Mouse (Mus musculus): Measurements from ENCODE around the gene Itsn2. TPM values are rescaled to one million over a fixed set of nuclear protein-coding genes. Genes with fewer than 3 reads are reported as not detected.
A peak's percentile ranks its signal among the peaks of the same experiment; 100 is the strongest.
"Not testable (repeated sequence)": the region's sequence is repeated elsewhere in the genome, so short reads cannot be mapped to it uniquely, and the experiment has no call there.

Itsn2 gene
- 33.3 and 37.2 TPM in 2 replicates for polyA plus RNA-seq (2015; fragmentation: Nextera tagmentation; extraction: Ambion mirVana)

- Histone ChIP-seq H3K27ac (ENCODE audit: low read length) (peak within 1 kb of the TSS; percentile 79), H3K9ac (replicated peaks; ENCODE audit: low read length) (peak within 1 kb of the TSS; percentile 94)
- ATAC-seq (ENCODE audit: low FRiP score, low TSS enrichment): peak; percentile 88
Observed at GRCm38 (mm10) chr12:4592541-4593165, at the start of gene Itsn2, which contains the start of gene Gm3625. Gene Itsn2, plus strand, starts transcription at chr12:4592638. Gene Gm3625, minus strand, starts transcription at chr12:4592927.

GRCm38 (mm10) chr12:4544400-4544919 is 48.0 kb upstream of the Itsn2 start:
- ATAC-seq (ENCODE audit: low FRiP score, low TSS enrichment): no peak
- 88% methylated on average over 5 of the region's 5 CpGs for WGBS
- Histone ChIP-seq H3K36me3 (ENCODE audit: insufficient read depth, low read length) (no peaks in the 10 kb centered on the region), H3K27me3 (ENCODE audit: insufficient read depth, low read length) (no peaks in the 10 kb centered on the region), H3K4me2 (replicated peaks; ENCODE audit: low read depth, low read length) (no peak overlapping the region), H3K27ac (ENCODE audit: low read length) (no peak overlapping the region), H3K9me3 (ENCODE audit: low read length) (no peaks in the 10 kb centered on the region), H3K9ac (replicated peaks; ENCODE audit: low read length) (no peak overlapping the region), H3K4me3 (ENCODE audit: low read length) (no peak overlapping the region), H3K4me1 (ENCODE audit: insufficient read depth, low read length) (no peaks in the 10 kb centered on the region)

More at GRCm38 (mm10) chr12:4592541-4593165, at the start of gene Itsn2, which contains the start of gene Gm3625:
- Histone ChIP-seq H3K36me3 (ENCODE audit: insufficient read depth, low read length) (no peaks in the 10 kb centered on the region), H3K9me3 (ENCODE audit: low read length) (no peaks in the 10 kb centered on the region), H3K4me3 (ENCODE audit: low read length) (peak within 1 kb of the TSS; percentile 87), H3K4me1 (ENCODE audit: insufficient read depth, low read length) (peaks cover 13% of the 10 kb centered on the region), H3K4me2 (replicated peaks; ENCODE audit: low read depth, low read length) (peak within 1 kb of the TSS; percentile 82), H3K27me3 (ENCODE audit: insufficient read depth, low read length) (no peaks in the 10 kb centered on the region)
- WGBS: 0% methylated on average over 48 of the region's 49 CpGs

- H3K4me2 ChIP-seq (replicated peaks; ENCODE audit: low read depth, low read length): no peak overlapping the region
- H3K9ac ChIP-seq (replicated peaks; ENCODE audit: low read length): no peak overlapping the region
- no peak overlapping the region for H3K4me3 ChIP-seq (ENCODE audit: low read length)
- H3K4me1 ChIP-seq (ENCODE audit: insufficient read depth, low read length): no peaks in the 10 kb centered on the region
- no peak for ATAC-seq (ENCODE audit: low FRiP score, low TSS enrichment)
- no peak overlapping the region for H3K27ac ChIP-seq (ENCODE audit: low read length)
- H3K27me3 ChIP-seq (ENCODE audit: insufficient read depth, low read length): no peaks in the 10 kb centered on the region
- H3K9me3 ChIP-seq (ENCODE audit: low read length): no peaks in the 10 kb centered on the region
- no peaks in the 10 kb centered on the region for H3K36me3 ChIP-seq (ENCODE audit: insufficient read depth, low read length)
Observed at GRCm38 (mm10) chr12:4545425-4545824, 47.0 kb upstream of the Itsn2 start.

GRCm38 (mm10) chr12:4546491-4546890 is 45.9 kb upstream of the Itsn2 start:
- no peak overlapping the region for H3K4me3 ChIP-seq (ENCODE audit: low read length)
- H3K4me2 ChIP-seq (replicated peaks; ENCODE audit: low read depth, low read length): no peak overlapping the region
- ATAC-seq (ENCODE audit: low FRiP score, low TSS enrichment): no peak
- H3K36me3 ChIP-seq (ENCODE audit: insufficient read depth, low read length): no peaks in the 10 kb centered on the region
- H3K9me3 ChIP-seq (ENCODE audit: low read length): no peaks in the 10 kb centered on the region
- no peaks in the 10 kb centered on the region for H3K27me3 ChIP-seq (ENCODE audit: insufficient read depth, low read length)
- no peak overlapping the region for H3K9ac ChIP-seq (replicated peaks; ENCODE audit: low read length)
- no peak overlapping the region for H3K27ac ChIP-seq (ENCODE audit: low read length)
- WGBS: 42% methylated on average over 5 of the region's 5 CpGs
- H3K4me1 ChIP-seq (ENCODE audit: insufficient read depth, low read length): no peaks in the 10 kb centered on the region

GRCm38 (mm10) chr12:4547557-4547956 is 44.9 kb upstream of the Itsn2 start:
- no peaks in the 10 kb centered on the region for H3K27me3 ChIP-seq (ENCODE audit: insufficient read depth, low read length)
- WGBS: 62% methylated on average over 14 of the region's 14 CpGs
- no peak for ATAC-seq (ENCODE audit: low FRiP score, low TSS enrichment)
- no peak overlapping the region for H3K4me3 ChIP-seq (ENCODE audit: low read length)
- H3K36me3 ChIP-seq (ENCODE audit: insufficient read depth, low read length): no peaks in the 10 kb centered on the region
- H3K4me2 ChIP-seq (replicated peaks; ENCODE audit: low read depth, low read length): no peak overlapping the region
- no peak overlapping the region for H3K27ac ChIP-seq (ENCODE audit: low read length)
- no peaks in the 10 kb centered on the region for H3K4me1 ChIP-seq (ENCODE audit: insufficient read depth, low read length)
- H3K9ac ChIP-seq (replicated peaks; ENCODE audit: low read length): no peak overlapping the region
- no peaks in the 10 kb centered on the region for H3K9me3 ChIP-seq (ENCODE audit: low read length)

- H3K4me2 ChIP-seq (replicated peaks; ENCODE audit: low read depth, low read length): peak overlapping the region; percentile 56
- no peaks in the 10 kb centered on the region for H3K4me1 ChIP-seq (ENCODE audit: insufficient read depth, low read length)
- ATAC-seq (ENCODE audit: low FRiP score, low TSS enrichment): peak; percentile 75; the same call in 1 of the 2 replicates
- no peaks in the 10 kb centered on the region for H3K36me3 ChIP-seq (ENCODE audit: insufficient read depth, low read length)
- WGBS: 20% methylated on average over 18 of the region's 18 CpGs
- no peak overlapping the region for H3K27ac ChIP-seq (ENCODE audit: low read length)
- no peaks in the 10 kb centered on the region for H3K27me3 ChIP-seq (ENCODE audit: insufficient read depth, low read length)
- no peaks in the 10 kb centered on the region for H3K9me3 ChIP-seq (ENCODE audit: low read length)
- peak overlapping the region; percentile 47; the same call in 1 of the 2 replicates for H3K9ac ChIP-seq (replicated peaks; ENCODE audit: low read length)
- peak overlapping the region; percentile 36 for H3K4me3 ChIP-seq (ENCODE audit: low read length)
Observed at GRCm38 (mm10) chr12:4548053-4549013, 44.1 kb upstream of the Itsn2 start.

- H3K27me3 ChIP-seq (ENCODE audit: insufficient read depth, low read length); H3K4me3 ChIP-seq (ENCODE audit: low read length); H3K4me2 ChIP-seq (replicated peaks; ENCODE audit: low read depth, low read length); ATAC-seq (ENCODE audit: low FRiP score, low TSS enrichment); H3K9me3 ChIP-seq (ENCODE audit: low read length); H3K4me1 ChIP-seq (ENCODE audit: insufficient read depth, low read length); H3K27ac ChIP-seq (ENCODE audit: low read length); H3K36me3 ChIP-seq (ENCODE audit: insufficient read depth, low read length); H3K9ac ChIP-seq (replicated peaks; ENCODE audit: low read length): not testable (repeated sequence)
- 73% methylated on average over 3 of the region's 3 CpGs for WGBS
Observed at GRCm38 (mm10) chr12:4553704-4554103, 38.7 kb upstream of the Itsn2 start.

- no peak overlapping the region for H3K4me2 ChIP-seq (replicated peaks; ENCODE audit: low read depth, low read length)
- no peaks in the 10 kb centered on the region for H3K27me3 ChIP-seq (ENCODE audit: insufficient read depth, low read length)
- no peaks in the 10 kb centered on the region for H3K9me3 ChIP-seq (ENCODE audit: low read length)
- H3K4me3 ChIP-seq (ENCODE audit: low read length): no peak overlapping the region
- H3K9ac ChIP-seq (replicated peaks; ENCODE audit: low read length): no peak overlapping the region
- ATAC-seq (ENCODE audit: low FRiP score, low TSS enrichment): no peak
- WGBS: 73% methylated on average over 5 of the region's 6 CpGs
- no peak overlapping the region for H3K27ac ChIP-seq (ENCODE audit: low read length)
- no peaks in the 10 kb centered on the region for H3K36me3 ChIP-seq (ENCODE audit: insufficient read depth, low read length)
- H3K4me1 ChIP-seq (ENCODE audit: insufficient read depth, low read length): peaks cover 4% of the 10 kb centered on the region; the same call in 1 of the 2 replicates
Observed at GRCm38 (mm10) chr12:4555451-4555850, 37.0 kb upstream of the Itsn2 start.

GRCm38 (mm10) chr12:4556891-4557290 is 35.5 kb upstream of the Itsn2 start:
- no peak for ATAC-seq (ENCODE audit: low FRiP score, low TSS enrichment)
- WGBS: 88% methylated on average over 9 of the region's 9 CpGs

More at GRCm38 (mm10) chr12:4556891-4557290, 35.5 kb upstream of the Itsn2 start:
- H3K9ac ChIP-seq (replicated peaks; ENCODE audit: low read length): no peak overlapping the region
- no peak overlapping the region for H3K4me2 ChIP-seq (replicated peaks; ENCODE audit: low read depth, low read length)
- no peak overlapping the region for H3K27ac ChIP-seq (ENCODE audit: low read length)
- no peaks in the 10 kb centered on the region for H3K9me3 ChIP-seq (ENCODE audit: low read length)
- no peaks in the 10 kb centered on the region for H3K36me3 ChIP-seq (ENCODE audit: insufficient read depth, low read length)
- no peaks in the 10 kb centered on the region for H3K27me3 ChIP-seq (ENCODE audit: insufficient read depth, low read length)
- H3K4me3 ChIP-seq (ENCODE audit: low read length): no peak overlapping the region
- H3K4me1 ChIP-seq (ENCODE audit: insufficient read depth, low read length): peaks cover 4% of the 10 kb centered on the region; the same call in 1 of the 2 replicates

All from kidney, embryonic 16.5 days (tissue).